Mouse (Mus musculus) MEL (cell line): ENCODE results near the gene Fads1. TPM values are rescaled to one million over a fixed set of nuclear protein-coding genes. Genes with fewer than 3 reads are reported as not detected.
A peak's percentile ranks its signal among the peaks of the same experiment; 100 is the strongest.

Experiments
- DNase-seq: peaks from one replicate; pipeline ENCODE4 v3.0.0; 2011; ENCODE audit warnings: low read depth, low spot score
- H3K27ac ChIP-seq: 2 replicates; pipeline ENCODE4 v1.5.1; 2012; ENCODE audit warnings: low read depth, mild to moderate bottlenecking, control low read depth, low read length, moderate library complexity; ENCODE audit not compliant: control insufficient read depth
- H3K27me3 ChIP-seq, 2 experiments: fragments of 150-350 bp in 1 of 2; sonication (generic) in 1 of 2; 2 replicates each; pipeline ENCODE4 v1.6.1; 2012; ENCODE audit warnings: low read length in 2 of 2, mild to moderate bottlenecking in 2 of 2, improper control_type of control experiment in 1 of 2, moderate library complexity in 1 of 2; ENCODE audit not compliant: insufficient read depth in 2 of 2, control insufficient read depth in 1 of 2
- H3K36me3 ChIP-seq, 2 experiments: 2 replicates each; pipeline ENCODE4 v1.6.1; 2012 to 2014; ENCODE audit warnings: low read length in 2 of 2, improper control_type of control experiment in 1 of 2, inconsistent platforms in 1 of 2, mild to moderate bottlenecking in 1 of 2; ENCODE audit not compliant: insufficient read depth in 2 of 2, control insufficient read depth in 1 of 2
- H3K4me1 ChIP-seq, 2 experiments: fragments of 150-350 bp in 1 of 2; sonication (generic) in 1 of 2; 2 replicates each; pipeline ENCODE4 v1.6.1; 2012; ENCODE audit warnings: low read length in 2 of 2, improper control_type of control experiment in 1 of 2, mild to moderate bottlenecking in 1 of 2; ENCODE audit not compliant: insufficient read depth in 2 of 2, control insufficient read depth in 1 of 2
- H3K4me3 ChIP-seq, 2 experiments: fragments of 150-350 bp in 1 of 2; sonication (generic) in 1 of 2; 2 replicates each; pipeline ENCODE4 v1.5.1; 2012; ENCODE audit warnings: low read depth in 2 of 2, low read length in 2 of 2, mild to moderate bottlenecking in 2 of 2, moderate library complexity in 2 of 2, control low read depth in 1 of 2, improper control_type of control experiment in 1 of 2; ENCODE audit not compliant: control insufficient read depth in 1 of 2, insufficient read depth in 1 of 2
- H3K79me2 ChIP-seq: 2 replicates; pipeline ENCODE4 v1.6.1; 2012; ENCODE audit warnings: mild to moderate bottlenecking, low read length, moderate library complexity; ENCODE audit not compliant: control insufficient read depth, poor library complexity, insufficient read depth
- H3K9ac ChIP-seq: 2 replicates; pipeline ENCODE4 v1.6.1; 2012; ENCODE audit warnings: low read depth, mild to moderate bottlenecking, control low read depth, low read length, moderate library complexity; ENCODE audit not compliant: control insufficient read depth, poor library complexity, severe bottlenecking
- H3K9me3 ChIP-seq: fragments of 150-350 bp; sonication (generic); replicated peaks from 2 replicates; pipeline ENCODE4 v1.6.1; 2012; ENCODE audit warnings: mild to moderate bottlenecking, low read length, improper control_type of control experiment, moderate library complexity; ENCODE audit not compliant: insufficient read depth
- BHLHE40 ChIP-seq: IDR thresholded peaks from 2 replicates; pipeline ENCODE4 v1.6.1; 2012; ENCODE audit warnings: low read depth, mild to moderate bottlenecking, inconsistent platforms, low read length, improper control_type of control experiment, borderline replicate concordance
- CHD1 ChIP-seq: IDR thresholded peaks from 2 replicates; pipeline ENCODE4 v1.6.1; 2012; ENCODE audit warnings: low read depth, mild to moderate bottlenecking, inconsistent platforms, low read length, improper control_type of control experiment
- CHD2 ChIP-seq: IDR thresholded peaks from 2 replicates; pipeline ENCODE4 v1.6.1; 2011; ENCODE audit warnings: low read length, improper control_type of control experiment
- CTCF ChIP-seq, 3 experiments: IDR thresholded peaks in 2 of 3; conservative IDR thresholded peaks in 1 of 3; 2 replicates each; pipeline ENCODE4 v1.5.1; 2011 to 2012; ENCODE audit warnings: low read length in 3 of 3, low read depth in 2 of 3, mild to moderate bottlenecking in 2 of 3, improper control_type of control experiment in 1 of 3, inconsistent platforms in 1 of 3, mixed read lengths in 1 of 3, moderate library complexity in 1 of 3; ENCODE audit not compliant: control insufficient read depth in 1 of 3, insufficient read depth in 1 of 3, poor library complexity in 1 of 3, severe bottlenecking in 1 of 3
- ELF1 ChIP-seq: IDR thresholded peaks from 2 replicates; pipeline ENCODE4 v1.6.1; 2014; ENCODE audit warnings: low read depth, mild to moderate bottlenecking, inconsistent platforms, low read length, improper control_type of control experiment, moderate library complexity
- EP300 ChIP-seq, 2 experiments: IDR thresholded peaks; 2 replicates each; pipeline ENCODE4 v1.6.1; 2011; ENCODE audit warnings: improper control_type of control experiment in 2 of 2, low read length in 2 of 2, low read depth in 1 of 2, mild to moderate bottlenecking in 1 of 2
- GATA1 ChIP-seq: IDR thresholded peaks from 2 replicates; pipeline ENCODE4 v1.6.1; 2011; ENCODE audit warnings: low read depth, low read length, improper control_type of control experiment
- JUND ChIP-seq: IDR thresholded peaks from 2 replicates; pipeline ENCODE4 v1.6.1; 2011; ENCODE audit warnings: low read depth, mild to moderate bottlenecking, improper control_type of control experiment, low read length
- KAT2A ChIP-seq: conservative IDR thresholded peaks from 2 replicates; pipeline ENCODE4 v1.6.1; 2012; ENCODE audit warnings: low read depth, low read length, improper control_type of control experiment, inconsistent platforms
- MAFK ChIP-seq: IDR thresholded peaks from 2 replicates; pipeline ENCODE4 v1.6.1; 2011; ENCODE audit warnings: low read depth, mild to moderate bottlenecking, low read length, improper control_type of control experiment, borderline replicate concordance
- MAX ChIP-seq: IDR thresholded peaks from 2 replicates; pipeline ENCODE4 v1.6.1; 2011; ENCODE audit warnings: low read length, improper control_type of control experiment
- MEF2A ChIP-seq: IDR thresholded peaks from 2 replicates; pipeline ENCODE4 v1.6.1; 2014; ENCODE audit warnings: low read depth, mild to moderate bottlenecking, inconsistent platforms, low read length, improper control_type of control experiment; ENCODE audit not compliant: poor library complexity, insufficient replicate concordance, severe bottlenecking; ENCODE audit errors: extremely low read depth
- MXI1 ChIP-seq: IDR thresholded peaks from 2 replicates; pipeline ENCODE4 v1.6.1; 2011; ENCODE audit warnings: mild to moderate bottlenecking, low read depth, low read length, improper control_type of control experiment
- MYB ChIP-seq: IDR thresholded peaks from 2 replicates; pipeline ENCODE4 v1.6.1; 2011; ENCODE audit warnings: mild to moderate bottlenecking, low read depth, low read length, improper control_type of control experiment
- MYC ChIP-seq: IDR thresholded peaks from 2 replicates; pipeline ENCODE4 v1.6.1; 2011; ENCODE audit warnings: low read depth, mild to moderate bottlenecking, low read length, improper control_type of control experiment, moderate library complexity
- NRF1 ChIP-seq: IDR thresholded peaks from 2 replicates; pipeline ENCODE4 v1.6.1; 2014; ENCODE audit warnings: low read depth, mild to moderate bottlenecking, inconsistent platforms, low read length, improper control_type of control experiment, moderate library complexity; ENCODE audit not compliant: poor library complexity, insufficient read depth, severe bottlenecking
- POLR2A ChIP-seq, 2 experiments: IDR thresholded peaks; 2 replicates each; pipeline ENCODE4 v1.6.1; 2011 to 2012; ENCODE audit warnings: low read length in 2 of 2, mild to moderate bottlenecking in 2 of 2, control low read depth in 1 of 2, improper control_type of control experiment in 1 of 2, low read depth in 1 of 2, moderate library complexity in 1 of 2; ENCODE audit not compliant: control insufficient read depth in 1 of 2, insufficient read depth in 1 of 2, poor library complexity in 1 of 2
- POLR2AphosphoS2 ChIP-seq: IDR thresholded peaks from 2 replicates; pipeline ENCODE4 v1.6.1; 2011; ENCODE audit warnings: low read length, improper control_type of control experiment
- POLR2AphosphoS5 ChIP-seq: IDR thresholded peaks from 2 replicates; pipeline ENCODE4 v1.6.1; 2012; ENCODE audit warnings: low read depth, borderline replicate concordance, mild to moderate bottlenecking, inconsistent platforms, low read length, moderate library complexity, mixed read lengths
- RAD21 ChIP-seq: IDR thresholded peaks from 2 replicates; pipeline ENCODE4 v1.6.1; 2011; ENCODE audit warnings: mild to moderate bottlenecking, low read depth, low read length, improper control_type of control experiment
- RCOR1 ChIP-seq: IDR thresholded peaks from 2 replicates; pipeline ENCODE4 v1.6.1; 2012; ENCODE audit warnings: low read depth, mild to moderate bottlenecking, inconsistent platforms, low read length, improper control_type of control experiment
- SMC3 ChIP-seq: IDR thresholded peaks from 2 replicates; pipeline ENCODE4 v1.6.1; 2011; ENCODE audit warnings: low read depth, low read length, improper control_type of control experiment
- TCF12 ChIP-seq: IDR thresholded peaks from 2 replicates; pipeline ENCODE4 v1.6.1; 2014; ENCODE audit warnings: low read depth, mild to moderate bottlenecking, inconsistent platforms, low read length, improper control_type of control experiment, moderate library complexity
- UBTF ChIP-seq: IDR thresholded peaks from 2 replicates; pipeline ENCODE4 v1.6.1; 2012; ENCODE audit warnings: low read depth, mild to moderate bottlenecking, inconsistent platforms, low read length, improper control_type of control experiment, moderate library complexity, borderline replicate concordance; ENCODE audit not compliant: insufficient read depth
- USF1 ChIP-seq: IDR thresholded peaks from 2 replicates; pipeline ENCODE4 v1.6.1; 2014; ENCODE audit warnings: low read depth, mild to moderate bottlenecking, inconsistent platforms, low read length, improper control_type of control experiment, moderate library complexity
- ZC3H11A ChIP-seq: IDR thresholded peaks from 2 replicates; pipeline ENCODE4 v1.6.1; 2012; ENCODE audit warnings: low read depth, mild to moderate bottlenecking, inconsistent platforms, low read length, improper control_type of control experiment
- ZKSCAN1 ChIP-seq: IDR thresholded peaks from 2 replicates; pipeline ENCODE4 v1.6.1; 2012; ENCODE audit warnings: low read depth, mild to moderate bottlenecking, inconsistent platforms, low read length, improper control_type of control experiment, moderate library complexity
- ZMIZ1 ChIP-seq: IDR thresholded peaks from 2 replicates; pipeline ENCODE4 v1.6.1; 2012; ENCODE audit warnings: low read depth, mild to moderate bottlenecking, inconsistent platforms, low read length, improper control_type of control experiment, moderate library complexity
- ZNF384 ChIP-seq: IDR thresholded peaks from 2 replicates; pipeline ENCODE4 v1.6.1; 2012; ENCODE audit warnings: low read depth, mild to moderate bottlenecking, inconsistent platforms, low read length, improper control_type of control experiment
- polyA plus RNA-seq, 2 experiments: library from polyadenylated mRNA; stranded (reverse) in 1 of 2; unstranded in 1 of 2; fragments of >175 nt in 1 of 2; fragments of >200 nt in 1 of 2; gene quantifications; 2 replicates each; pipeline versions ENCODE4 v1.2.1 to v1.2.4; 2012; ENCODE audit warnings: low replicate concordance in 2 of 2, low read depth in 1 of 2; ENCODE audit not compliant: insufficient read length in 2 of 2, insufficient read depth in 1 of 2, missing spikeins in 1 of 2
- total RNA-seq: library from RNA; depleted of rRNA; stranded (reverse); fragments of 300-350 nt; gene quantifications from 2 replicates; pipeline ENCODE4 v1.2.3, GENCODE M21; 2012

The Fads1 gene
- total and polyA plus RNA-seq, 3 experiments = 36.7 to 69.7 TPM; not detected in 1

DNA sequence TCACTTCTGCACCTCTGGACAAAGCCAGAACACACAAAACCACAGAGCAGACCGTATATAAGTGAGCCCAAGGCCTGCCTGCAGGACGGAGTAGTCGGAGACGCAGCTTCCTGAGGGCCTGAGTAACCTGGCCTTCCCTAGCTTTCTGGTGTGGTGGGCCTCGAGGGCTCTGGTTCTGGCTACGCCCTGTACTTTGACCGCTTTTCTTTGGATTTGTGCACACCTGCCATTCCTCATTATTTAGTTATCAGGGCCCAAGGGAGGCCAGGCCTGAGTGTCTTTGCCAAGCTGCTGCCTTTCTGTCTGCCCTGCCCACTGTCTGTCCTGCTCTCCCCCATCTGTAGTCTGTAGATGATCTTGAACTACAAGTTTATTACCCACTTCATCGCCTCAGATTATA is 7.3 kb downstream of the Fads1 start:
- Histone ChIP-seq H3K9me3 (no peaks in the 10 kb centered on the region), H3K27ac (no peak overlapping the region), H3K36me3 (peaks cover 4% of the 10 kb centered on the region in 2 experiments; a peak in 3 of 4 replicates), H3K4me3 (no peak overlapping the region), H3K9ac (no peak overlapping the region), H3K79me2 (no peaks in the 10 kb centered on the region), H3K4me1 (peaks cover 0 to 8% of the 10 kb centered on the region in 2 experiments; a peak in 2 of 4 replicates), H3K27me3 (no peaks in the 10 kb centered on the region)
- DNase-seq = no peak
- TF ChIP-seq RCOR1 (no peak), POLR2AphosphoS5 (no peak), KAT2A (no peak), ZKSCAN1 (no peak), SMC3 (no peak), MAFK (no peak), MYB (no peak), MAX (no peak), GATA1 (no peak), MYC (no peak), CHD2 (no peak), TCF12 (no peak), MXI1 (no peak), POLR2A (IDR thresholded peaks at IDR 0.05; ENCODE audit: control insufficient read depth in 1 of 2, insufficient read depth in 1 of 2, low read depth in 1 of 2, low read length in 2 of 2, poor library complexity in 1 of 2) (no peak), BHLHE40 (no peak), ZC3H11A (no peak), EP300 (IDR thresholded peaks at IDR 0.05; ENCODE audit: low read depth in 1 of 2, low read length in 2 of 2) (no peak), CTCF (IDR thresholded peaks at IDR 0.05 in 2 of 3, conservative IDR thresholded peaks at IDR 0.05 in 1 of 3; ENCODE audit: control insufficient read depth in 1 of 3, insufficient read depth in 1 of 3, low read depth in 2 of 3, low read length in 3 of 3, poor library complexity in 1 of 3, severe bottlenecking in 1 of 3) (no peak), ZMIZ1 (no peak)

DNA sequence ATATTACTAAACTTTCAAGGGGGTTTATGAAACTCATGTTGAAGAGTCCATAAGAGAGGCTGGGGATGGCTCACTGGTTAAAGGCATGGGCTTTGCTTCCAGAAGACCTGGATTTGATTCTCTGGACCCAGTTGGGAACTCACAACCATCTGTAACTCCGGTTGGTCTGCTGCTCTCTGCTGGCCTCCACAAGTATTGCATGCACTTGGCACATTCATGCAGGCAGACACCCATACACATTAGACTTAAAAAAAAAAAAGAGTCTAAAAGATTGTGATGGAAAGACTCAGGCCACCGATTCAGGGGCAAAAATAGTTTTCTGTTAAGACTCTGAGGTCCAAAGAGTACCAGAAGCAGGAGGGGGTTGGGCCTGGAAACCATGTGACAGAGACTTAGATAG is 8.1 kb downstream of the Fads1 start:
- H3K27me3 ChIP-seq = no peaks in the 10 kb centered on the region
- H3K79me2 ChIP-seq = no peaks in the 10 kb centered on the region
- TF ChIP-seq SMC3 = peak; percentile 72
- 0 out of 2 replicates have a peak, but pooled peaks have one; percentile 33 for TF ChIP-seq USF1
- TF ChIP-seq BHLHE40 = no peak
- no peak for TF ChIP-seq CHD1
- TF ChIP-seq EP300 (IDR thresholded peaks at IDR 0.05; ENCODE audit: low read depth in 1 of 2, low read length in 2 of 2) = no peak
- no peak for TF ChIP-seq TCF12
- TF ChIP-seq MEF2A = no peak
- TF ChIP-seq ZNF384 = peak; percentile 51; the same call in 1 of the 2 replicates
- no peak for TF ChIP-seq POLR2AphosphoS2
- no peak for TF ChIP-seq UBTF
- TF ChIP-seq RAD21 = peak; percentile 46
- 0 out of 2 replicates have a peak, but pooled peaks have one; percentile 21 for TF ChIP-seq ZC3H11A
- TF ChIP-seq JUND = no peak
- no peak for TF ChIP-seq NRF1
- TF ChIP-seq CTCF (IDR thresholded peaks at IDR 0.05 in 2 of 3, conservative IDR thresholded peaks at IDR 0.05 in 1 of 3; ENCODE audit: control insufficient read depth in 1 of 3, insufficient read depth in 1 of 3, low read depth in 2 of 3, low read length in 3 of 3, poor library complexity in 1 of 3, severe bottlenecking in 1 of 3) = peak; percentile 70 to 78 (median 76)
- TF ChIP-seq MYC = no peak
- no peak for TF ChIP-seq ELF1
- no peak for TF ChIP-seq MXI1
- TF ChIP-seq, all 39 proteins: peak for 6
- H3K36me3 ChIP-seq = peaks cover 4% of the 10 kb centered on the region in 2 experiments; a peak in 3 of 4 replicates
- peak overlapping the region; percentile 49 for H3K27ac ChIP-seq
- H3K9ac ChIP-seq = no peak overlapping the region
- no peak overlapping the region for H3K4me3 ChIP-seq
- peak; percentile 73 for DNase-seq
- peaks cover 0 to 8% of the 10 kb centered on the region in 2 experiments; a peak in 2 of 4 replicates for H3K4me1 ChIP-seq
- H3K9me3 ChIP-seq = no peaks in the 10 kb centered on the region
